Mouse (Mus musculus) lung, postnatal 4 days (tissue): ENCODE measurements around the gene Gm26620.
A peak's percentile ranks its signal among the peaks of the same experiment; 100 is the strongest.

ENCODE experiments used
- DNase-seq, 2 experiments: peaks; one replicate each; pipeline ENCODE4 v3.0.0; 2021

Gene Gm26620

GRCm38 (mm10) chr1:170871402-170871801 is 13.5 kb upstream of the Gm26620 start:
- no peak for DNase-seq

GRCm38 (mm10) chr1:170871961-170872360 is 12.9 kb upstream of the Gm26620 start:
- DNase-seq: no peak

GRCm38 (mm10) chr1:170875676-170876075 is 9.2 kb upstream of the Gm26620 start:
- no peak for DNase-seq

DNA sequence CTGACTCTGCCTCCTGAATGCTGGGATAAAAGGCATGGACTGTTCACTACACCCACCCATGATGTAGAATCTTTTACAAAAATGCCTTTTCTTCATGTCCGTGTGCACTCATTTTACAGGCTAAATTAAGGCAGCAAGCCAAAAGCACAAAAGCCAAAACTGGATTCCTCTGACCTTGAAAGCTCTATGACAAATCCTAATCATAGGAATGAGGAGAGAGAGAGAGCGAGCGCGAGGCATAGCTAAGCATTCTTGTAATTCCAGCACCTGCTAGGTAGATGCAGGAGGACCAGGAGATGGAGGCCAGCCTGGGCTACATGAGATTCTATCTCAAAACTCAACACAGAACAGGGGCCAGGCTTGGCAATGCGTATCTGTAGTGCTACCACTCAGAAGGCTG is 8.0 kb upstream of the Gm26620 start:
- no peak for DNase-seq

GRCm38 (mm10) chr1:170882915-170883485 is 1.9 kb upstream of the Gm26620 start:
- no peak for DNase-seq

GRCm38 (mm10) chr1:170884390-170884789 is 475 bp upstream of the Gm26620 start:
- DNase-seq: no peak

GRCm38 (mm10) chr1:170886044-170886458 is 1.2 kb downstream of the Gm26620 start:
- DNase-seq: no peak

GRCm38 (mm10) chr1:170889310-170889709 is 4.4 kb downstream of the Gm26620 start:
- no peak for DNase-seq

- DNase-seq: no peak
Observed at GRCm38 (mm10) chr1:170891646-170892045, 6.8 kb downstream of the Gm26620 start.

GRCm38 (mm10) chr1:170892279-170892678 is 7.4 kb downstream of the Gm26620 start:
- DNase-seq: no peak

GRCm38 (mm10) chr1:170894603-170895602 is 10.0 kb downstream of the Gm26620 start:
- DNase-seq: no peak

GRCm38 (mm10) chr1:170896651-170897281 is 11.9 kb downstream of the Gm26620 start:
- DNase-seq: no peak

- DNase-seq: peak in 1 of 2 experiments; percentile 24
Observed at GRCm38 (mm10) chr1:170898413-170899075, 13.7 kb downstream of the Gm26620 start.

DNA sequence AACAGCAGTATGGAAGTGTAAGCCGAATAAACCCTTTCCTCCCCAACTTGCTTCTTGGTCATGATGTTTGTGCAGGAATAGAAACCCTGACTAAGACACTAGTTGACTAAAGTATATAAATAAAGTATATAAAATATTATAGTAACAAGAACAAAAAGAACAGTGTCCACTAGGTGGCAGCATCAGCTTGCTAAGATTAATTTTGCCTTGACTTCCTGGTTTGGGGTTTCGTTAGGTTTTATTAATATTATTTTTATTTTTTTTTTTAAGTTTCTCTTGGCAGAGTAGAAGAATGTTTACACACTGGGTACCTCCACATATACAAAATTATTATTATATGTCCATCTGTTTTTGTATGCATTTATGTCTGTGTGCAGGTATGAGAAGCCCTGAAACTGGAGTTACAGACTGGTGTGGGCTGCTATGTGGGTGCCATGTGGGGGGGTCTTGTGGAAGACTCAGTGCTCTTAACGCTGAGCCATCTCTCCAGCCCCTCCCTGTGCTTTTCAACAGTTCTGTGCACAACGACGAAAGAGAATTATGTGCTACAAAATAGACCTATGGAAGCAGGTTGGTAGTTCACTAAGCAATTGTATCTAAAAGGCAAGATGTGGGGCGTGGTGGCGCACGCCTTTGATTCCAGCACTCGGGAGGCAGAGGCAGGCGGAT is 16.1 kb downstream of the Gm26620 start:
- DNase-seq: peak in 1 of 2 experiments; percentile 57

DNA sequence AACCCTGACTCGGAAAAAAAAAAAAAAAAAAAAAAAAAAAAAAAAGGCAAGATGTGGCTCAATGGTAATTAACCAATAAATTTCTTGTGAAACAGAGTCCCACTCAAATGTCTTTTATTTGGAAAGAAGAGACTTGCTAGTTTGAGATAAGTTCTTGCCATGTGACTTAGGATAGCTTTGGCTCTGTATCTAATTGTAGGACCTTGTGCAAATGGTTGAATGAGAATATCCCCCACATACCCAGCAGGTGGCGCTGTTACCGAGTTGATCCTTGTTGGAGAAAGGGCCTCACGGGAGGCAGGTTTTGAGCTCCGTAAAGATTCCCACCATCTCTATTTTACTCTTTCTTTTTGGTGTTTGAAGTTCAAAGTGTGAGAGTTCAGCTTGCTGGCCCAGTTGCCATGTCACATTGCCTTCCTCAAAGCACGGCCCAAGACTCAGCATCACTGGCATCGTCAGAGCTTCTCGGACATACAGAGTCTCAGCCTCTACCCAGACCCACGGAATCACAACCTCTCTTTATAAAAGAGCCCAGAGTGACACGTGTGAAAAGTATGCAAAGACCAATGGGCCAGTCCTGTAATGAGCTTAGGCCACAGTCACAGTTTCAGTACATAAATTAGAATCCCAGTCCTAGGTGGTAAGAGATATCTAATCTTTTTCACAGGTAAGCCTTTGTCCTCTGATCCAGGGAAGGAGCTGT is 16.8 kb downstream of the Gm26620 start:
- DNase-seq: peak; percentile 70 to 89

DNA sequence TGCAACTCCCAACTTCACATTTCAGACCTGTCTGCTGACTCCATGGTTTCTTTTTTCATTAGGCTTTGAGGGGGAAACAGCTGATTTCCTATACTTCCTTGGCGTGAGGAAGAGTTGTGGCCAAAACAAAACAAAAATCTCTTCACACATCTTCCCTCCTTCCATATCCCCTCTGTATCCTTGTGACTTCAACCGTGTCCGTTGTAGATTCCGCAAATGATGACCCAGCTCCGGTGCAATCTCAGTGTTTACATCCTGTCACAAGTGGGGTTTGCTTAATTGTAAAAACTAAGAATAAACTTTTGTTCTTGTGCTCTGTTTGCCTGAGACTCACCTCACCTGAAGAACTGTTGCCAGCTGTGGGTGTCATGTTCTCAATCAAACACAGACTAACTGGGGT is 18.6 kb downstream of the Gm26620 start:
- no peak for DNase-seq

DNA sequence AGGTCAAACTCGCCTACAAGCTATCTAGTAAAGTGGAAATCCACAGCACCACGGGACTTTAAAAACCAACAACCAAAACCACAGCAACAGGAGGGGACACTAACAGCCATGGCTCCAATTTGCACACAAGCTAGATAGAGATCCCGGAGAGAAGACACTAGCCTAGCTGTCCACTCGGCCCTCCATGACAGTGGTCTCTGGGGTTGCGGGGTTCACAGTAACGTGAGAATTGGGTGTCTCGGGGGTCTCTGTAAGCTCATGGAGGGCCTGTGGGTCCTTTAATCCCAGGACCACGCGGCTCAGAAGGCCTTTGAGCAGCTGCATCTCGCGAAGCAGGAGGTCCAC is 22.2 kb downstream of the Gm26620 start:
- DNase-seq: no peak

GRCm38 (mm10) chr1:170907456-170908191 is 22.8 kb downstream of the Gm26620 start:
- peak; percentile 26 to 33 for DNase-seq

DNA sequence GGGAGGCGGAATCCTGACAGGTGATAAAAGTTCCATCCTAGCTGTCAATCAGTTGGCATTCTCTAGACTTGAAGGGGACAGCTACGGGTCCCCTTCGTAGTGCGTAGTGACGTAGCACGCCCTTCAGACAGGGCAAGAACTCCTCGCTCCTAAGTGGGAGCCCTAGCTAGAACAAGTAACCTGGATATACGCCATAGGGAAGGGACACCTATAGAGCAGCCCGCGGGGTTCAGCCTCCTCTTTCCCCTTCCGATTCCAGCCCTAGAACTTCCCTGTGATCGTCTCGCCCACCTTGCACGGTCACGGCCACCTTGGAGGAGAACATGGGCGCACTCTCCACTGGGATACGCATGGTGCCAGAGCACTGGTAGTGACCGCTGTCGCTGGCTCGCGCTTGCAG is 23.5 kb downstream of the Gm26620 start:
- DNase-seq: no peak

DNA sequence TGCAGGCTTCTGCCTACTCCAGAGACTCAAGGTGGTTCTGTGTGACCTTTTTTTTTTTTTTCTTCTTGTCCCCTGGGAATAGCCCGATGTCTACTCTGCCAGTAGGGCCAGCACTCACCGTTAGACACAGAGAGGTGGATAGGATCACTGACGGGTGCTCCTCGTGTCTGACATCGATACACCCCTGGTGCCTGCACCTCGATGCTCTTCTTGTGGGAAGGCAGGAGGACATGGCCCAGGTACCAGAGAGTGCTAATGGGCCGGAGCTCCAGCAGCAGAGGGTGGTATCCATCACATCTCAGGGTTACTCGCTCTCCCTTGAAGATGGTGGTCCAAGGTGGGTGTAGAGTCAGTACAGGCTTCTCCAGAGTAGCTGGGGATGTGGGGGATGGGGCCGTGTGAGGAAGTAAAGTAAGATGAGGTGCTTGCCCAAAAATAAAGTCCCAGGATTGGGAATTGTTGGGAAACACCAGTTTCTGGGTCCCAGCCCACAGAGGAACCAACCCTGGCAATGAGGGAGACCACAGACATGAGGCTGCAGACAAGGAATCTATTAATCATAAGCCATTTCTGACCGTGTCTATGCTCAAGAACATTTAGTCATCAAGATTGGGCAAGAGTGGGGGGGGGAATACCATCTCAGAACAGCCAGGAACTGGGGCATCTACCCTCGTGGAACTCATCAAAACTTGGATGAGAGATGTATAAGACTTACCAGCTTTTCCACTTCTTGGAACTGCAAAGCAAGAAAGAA is 27.2 kb downstream of the Gm26620 start:
- no peak for DNase-seq
